Mouse (Mus musculus) forelimb bud, embryonic 11.5 days (tissue): ENCODE measurements around the gene Klk13.
"Not testable (repeated sequence)": the region's sequence is repeated elsewhere in the genome, so short reads cannot be mapped to it uniquely, and the experiment has no call there.

Experiments used
- DNase-seq: peaks from one replicate; pipeline ENCODE4 v3.0.0-alpha.2; 2012; ENCODE audit warnings: low read depth, low spot score

Gene Klk13

GRCm38 (mm10) chr7:43712267-43712666, at the start of gene Klk13:
TSS of gene Klk13 (plus strand) at chr7:43712567.
- no peak for DNase-seq

DNA sequence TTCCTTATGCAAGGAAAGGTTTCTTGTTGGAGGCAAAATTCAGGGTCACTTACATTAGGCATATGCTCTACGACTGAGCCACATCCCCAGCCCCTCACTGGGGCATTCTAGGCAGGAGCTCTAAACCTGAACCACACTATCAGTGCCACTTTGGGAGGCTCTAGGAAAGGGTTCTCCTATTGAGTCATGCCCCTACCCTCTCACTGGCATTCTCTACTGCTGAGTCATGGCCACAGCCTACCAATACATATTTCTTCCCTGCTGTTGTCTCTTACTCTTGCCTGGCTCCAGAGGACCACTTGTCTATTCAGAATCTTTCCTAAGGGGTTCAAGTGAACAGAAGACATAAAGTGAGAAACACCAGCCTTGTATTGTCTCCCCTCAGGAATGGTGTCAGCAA, 49.6 kb upstream of the Klk13 start:
- no peak for DNase-seq

- not testable (repeated sequence) for DNase-seq
These were observed 45.1 kb upstream of the Klk13 start for GRCm38 (mm10) chr7:43667221-43667620.

GRCm38 (mm10) chr7:43668582-43668981, 43.8 kb upstream of the Klk13 start:
- DNase-seq, result peak; percentile 17

GRCm38 (mm10) chr7:43671064-43671808, 41.1 kb upstream of the Klk13 start:
- no peak for DNase-seq

GRCm38 (mm10) chr7:43671809-43672580, 40.4 kb upstream of the Klk13 start, which contains the start of gene Ctu1:
TSS of gene Ctu1 (plus strand) at chr7:43672016.
- DNase-seq, result peak; percentile 87

GRCm38 (mm10) chr7:43672581-43673260, 39.6 kb upstream of the Klk13 start:
- DNase-seq, result peak; percentile 6

DNA sequence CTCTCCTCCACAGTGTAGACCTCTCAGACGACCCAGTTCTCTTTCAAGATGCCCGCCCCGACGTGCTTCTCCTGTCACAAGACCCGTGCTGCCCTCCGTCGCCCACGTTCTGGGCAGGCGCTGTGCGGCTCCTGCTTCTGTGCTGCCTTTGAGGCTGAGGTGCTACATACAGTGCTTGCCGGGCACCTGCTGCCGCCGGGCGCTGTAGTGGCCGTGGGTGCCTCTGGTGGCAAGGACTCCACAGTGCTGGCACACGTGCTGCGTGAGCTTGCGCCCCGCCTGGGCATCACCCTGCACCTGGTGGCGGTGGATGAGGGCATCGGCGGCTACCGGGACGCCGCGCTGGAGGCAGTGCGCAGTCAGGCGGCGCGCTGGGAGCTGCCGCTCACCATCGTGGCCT, 37.3 kb upstream of the Klk13 start:
- DNase-seq, result no peak

- no peak for DNase-seq
These were observed 33.9 kb upstream of the Klk13 start for GRCm38 (mm10) chr7:43678517-43678916.

GRCm38 (mm10) chr7:43680960-43681359, 31.4 kb upstream of the Klk13 start:
- peak; percentile 60 for DNase-seq

GRCm38 (mm10) chr7:43682511-43682910, 29.9 kb upstream of the Klk13 start:
- DNase-seq, result peak; percentile 14

GRCm38 (mm10) chr7:43685088-43685487, 27.3 kb upstream of the Klk13 start:
- no peak for DNase-seq

DNA sequence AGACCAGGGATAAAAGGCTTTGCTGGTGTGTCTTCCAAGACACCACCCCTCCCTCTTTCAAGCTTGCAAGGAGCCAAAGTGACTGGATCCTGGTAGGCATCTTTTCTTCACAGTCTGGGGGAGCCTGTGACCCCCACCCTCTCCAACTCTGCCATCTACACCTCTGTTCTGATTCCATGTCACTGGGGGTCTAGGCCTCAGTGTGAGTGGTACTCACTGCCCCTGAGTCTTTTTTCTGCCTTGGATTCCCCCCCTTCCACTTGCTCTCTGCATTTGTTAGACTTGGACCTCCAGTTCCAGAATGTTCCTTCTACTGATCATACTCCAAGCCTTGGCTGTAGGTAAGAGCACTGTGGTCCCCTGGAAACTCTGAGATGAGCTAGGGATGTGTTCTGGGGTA, 22.2 kb upstream of the Klk13 start, which contains the start of gene Klk14:
Gene Klk14 (plus strand): TSS at position 301 of the 400 bp plus-strand sequence.
- no peak for DNase-seq

DNA sequence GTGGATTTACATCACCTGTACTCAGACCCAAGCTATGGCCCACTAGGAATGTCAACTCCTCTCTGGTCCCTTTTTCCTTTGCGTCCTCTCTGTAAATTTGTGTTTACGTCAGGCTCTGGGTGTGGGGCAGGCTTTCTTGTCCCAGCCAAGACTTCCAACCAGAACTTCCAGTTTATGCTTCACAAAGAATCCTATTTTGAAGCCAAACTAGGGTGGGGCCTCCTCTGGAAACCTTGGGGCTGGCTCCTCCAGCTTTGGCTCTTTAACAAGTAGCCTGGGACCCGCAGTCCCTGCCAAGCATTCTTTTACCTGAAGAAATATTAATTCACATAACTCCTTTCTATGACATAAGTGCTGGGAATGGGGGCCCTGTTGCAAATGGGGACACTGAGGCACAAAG, 2.3 kb upstream of the Klk13 start:
- no peak for DNase-seq

DNA sequence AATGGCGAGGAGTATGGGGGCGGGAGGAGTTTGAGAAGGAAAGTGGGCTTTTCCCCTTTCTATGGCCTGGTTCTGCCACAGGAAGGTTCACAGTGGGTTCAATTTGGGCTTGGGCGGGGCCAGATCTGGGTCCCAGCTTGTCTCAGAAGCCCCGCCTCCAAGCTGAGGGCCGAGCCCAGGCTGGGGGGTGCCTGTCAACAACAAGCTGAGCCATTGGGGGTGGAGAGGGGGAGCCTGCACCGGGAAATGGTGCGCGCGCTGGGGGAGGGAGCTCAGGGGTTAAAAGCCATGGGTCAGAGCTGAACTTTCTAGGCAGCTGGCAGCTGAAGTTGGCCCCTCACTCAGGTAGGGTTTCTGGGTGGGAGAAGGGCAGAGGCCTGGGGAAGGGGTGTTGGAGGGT, 550 bp downstream of the Klk13 start:
- DNase-seq, result no peak

- DNase-seq, result no peak
These were observed 1.5 kb downstream of the Klk13 start for GRCm38 (mm10) chr7:43713741-43714351.

DNA sequence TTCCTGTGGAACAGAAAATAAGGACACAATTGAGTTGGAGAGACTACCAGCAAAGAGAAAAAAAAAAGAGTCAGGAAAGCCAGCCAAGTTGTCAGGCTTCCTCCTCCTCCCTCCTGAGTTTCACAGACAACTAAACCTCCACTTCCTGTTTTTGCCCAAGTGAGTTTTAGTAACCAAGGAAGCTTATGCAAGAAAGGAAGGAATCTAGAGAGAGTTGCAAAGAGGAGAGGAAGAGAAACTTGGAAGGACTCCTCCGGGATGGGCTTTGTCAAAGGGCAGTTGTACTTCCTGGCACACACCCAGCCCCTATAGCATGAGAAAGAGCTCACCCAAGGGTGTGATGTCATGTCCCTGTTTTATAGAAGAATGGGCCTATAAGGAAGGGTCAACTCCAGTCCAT, 35.4 kb downstream of the Klk13 start:
- no peak for DNase-seq

- no peak for DNase-seq
These were observed 40.4 kb downstream of the Klk13 start for GRCm38 (mm10) chr7:43752806-43753205.

GRCm38 (mm10) chr7:43766484-43766883, 54.1 kb downstream of the Klk13 start:
- DNase-seq, result no peak

DNA sequence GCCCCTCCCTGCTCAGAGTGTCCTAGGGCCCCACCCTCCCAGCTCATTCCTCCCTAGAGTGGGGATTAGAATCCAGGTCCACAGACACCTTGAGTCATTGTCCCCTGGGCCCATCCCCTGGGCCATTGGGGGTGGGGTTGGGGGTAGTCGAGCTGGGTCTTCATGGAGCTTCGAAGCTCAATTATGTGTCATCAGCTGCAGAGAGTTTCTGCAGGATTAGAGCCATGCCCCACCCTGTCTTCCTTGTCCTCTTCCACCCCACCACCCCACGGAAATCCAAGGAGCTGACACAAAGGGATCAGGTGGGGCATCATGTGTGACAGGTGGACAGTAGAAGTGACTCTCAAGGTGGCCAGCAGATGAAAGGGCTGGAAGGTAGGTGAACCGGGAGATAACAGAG, 56.2 kb downstream of the Klk13 start, which contains the start of gene Klk12:
Gene Klk12 (plus strand): TSS at position 301 of the 400 bp plus-strand sequence.
- no peak for DNase-seq

DNA sequence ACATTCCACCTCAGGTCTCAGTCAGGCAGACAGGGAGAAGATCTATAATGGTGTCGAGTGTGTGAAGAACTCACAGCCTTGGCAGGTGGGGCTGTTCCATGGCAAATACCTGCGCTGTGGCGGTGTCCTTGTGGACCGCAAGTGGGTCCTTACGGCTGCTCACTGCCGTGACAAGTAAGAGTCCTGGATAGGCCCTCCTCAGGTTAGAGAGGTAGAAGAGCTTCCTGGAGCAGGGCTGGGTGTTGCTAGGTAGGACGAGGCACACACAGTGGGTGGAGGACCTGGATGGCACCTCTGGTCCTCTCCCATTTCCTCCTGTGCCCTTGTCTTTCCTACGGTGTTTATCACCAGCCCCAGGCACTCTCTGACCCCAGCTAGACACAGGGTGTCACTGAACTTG, 57.3 kb downstream of the Klk13 start:
- DNase-seq, result no peak

DNA sequence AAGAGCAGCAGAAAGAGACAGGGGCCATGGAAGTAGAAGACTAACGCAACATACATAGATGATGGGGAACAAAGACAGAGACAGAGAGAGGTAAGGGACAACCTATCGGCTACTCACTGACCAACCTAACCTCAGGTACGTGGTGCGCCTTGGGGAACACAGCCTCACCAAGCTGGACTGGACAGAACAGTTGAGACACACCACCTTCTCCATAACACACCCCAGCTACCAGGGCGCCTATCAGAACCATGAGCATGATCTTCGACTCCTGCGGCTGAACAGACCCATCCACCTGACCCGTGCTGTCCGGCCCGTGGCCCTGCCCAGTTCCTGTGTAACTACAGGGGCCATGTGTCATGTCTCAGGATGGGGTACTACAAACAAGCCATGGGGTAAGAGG, 58.3 kb downstream of the Klk13 start:
- no peak for DNase-seq
